Mouse (Mus musculus): ENCODE measurements at regions not wholly inside any gene's neighbourhood (a gene's known extent, or its start where the extent isn't known, plus 50 kb on each side); places are given as distances from the start of the nearest gene placed in this dataset.

DNA sequence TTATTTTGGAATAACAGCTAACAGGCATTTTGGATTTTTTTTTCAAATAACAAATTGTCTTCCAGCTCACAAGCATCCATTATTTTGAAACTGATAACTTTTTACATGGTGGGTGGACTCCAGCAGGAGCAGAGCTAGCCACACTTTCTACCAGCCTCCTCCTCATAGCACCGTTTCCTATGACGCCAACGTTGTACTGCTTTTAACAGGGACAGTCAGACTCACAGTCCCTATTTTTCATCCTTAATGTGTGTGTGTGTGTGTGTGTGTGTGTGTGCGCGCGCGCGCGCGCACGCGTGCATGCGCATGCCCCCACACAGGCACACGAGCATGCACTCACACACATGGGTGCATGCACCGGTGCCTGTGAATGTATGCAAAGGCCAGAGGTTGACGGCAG is 70.5 kb upstream of the S1pr3 start:
- TF ChIP-seq CTCF (IDR thresholded peaks at IDR 0.05; ENCODE audit: control insufficient read depth, insufficient read depth, insufficient read length) (no peak), MAX (IDR thresholded peaks at IDR 0.05) (no peak), CEBPB (IDR thresholded peaks at IDR 0.05; ENCODE audit: low read depth) (no peak)
